Mouse (Mus musculus) left cerebral cortex, postnatal 36 days (tissue): Measurements from ENCODE around the gene Hps1. TPM values are rescaled to one million over a fixed set of nuclear protein-coding genes. Genes with fewer than 3 reads are reported as not detected.

Experiments used
- DNase-seq, 2 experiments: peaks; one replicate each; pipeline ENCODE4 v3.0.0; 2021 to 2022; ENCODE audit warnings: low spot score in 2 of 2, mixed read lengths in 1 of 2
- intact Hi-C: fragments of 180-260 bp; cut with DNase I; formaldehyde crosslinking; loops from one replicate; pipeline ENCODE4 v1.15.1; 2025
- total RNA-seq, 2 experiments: library from RNA; stranded (reverse); gene quantifications; 2 replicates each; pipeline ENCODE4 v1.2.3; 2021

The Hps1 gene
- total RNA-seq, 2 experiments from 2014 or later: 8.0 to 9.6 TPM

GRCm38 (mm10) chr19:42725056-42725972 lies 54.5 kb downstream of the Hps1 start:
- intact Hi-C loops: no loop called here
- DNase-seq: no peak

- DNase-seq: no peak
- intact Hi-C loops: no loop called here
These were observed 56.5 kb downstream of the Hps1 start for GRCm38 (mm10) chr19:42723302-42723701.

DNA sequence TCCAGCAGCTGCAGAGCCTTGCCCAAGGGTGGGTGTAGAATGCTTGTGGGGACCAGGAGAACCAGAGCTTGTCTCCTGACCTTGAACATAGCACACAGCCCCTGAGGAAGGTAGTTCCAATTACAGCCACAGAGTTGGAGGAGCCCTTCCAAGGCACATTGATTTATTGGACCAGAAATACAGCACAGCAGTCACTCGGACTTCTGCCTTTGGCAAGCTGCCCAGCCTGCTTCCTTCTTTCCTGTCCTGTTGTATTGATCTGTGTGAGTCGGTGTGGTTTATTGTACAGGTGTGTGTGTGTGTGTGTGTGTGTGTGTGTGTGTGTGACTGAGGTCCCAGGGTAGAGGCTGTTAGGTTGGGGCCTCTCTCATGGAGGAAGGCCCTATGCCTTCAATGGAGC lies 57.3 kb downstream of the Hps1 start:
- intact Hi-C loops: no loop called here

GRCm38 (mm10) chr19:42718101-42718500 lies 61.7 kb downstream of the Hps1 start:
- intact Hi-C loops: no loop called here
- no peak for DNase-seq

More for the DNA sequence above, 57.3 kb downstream of the Hps1 start:
- DNase-seq: no peak

DNA sequence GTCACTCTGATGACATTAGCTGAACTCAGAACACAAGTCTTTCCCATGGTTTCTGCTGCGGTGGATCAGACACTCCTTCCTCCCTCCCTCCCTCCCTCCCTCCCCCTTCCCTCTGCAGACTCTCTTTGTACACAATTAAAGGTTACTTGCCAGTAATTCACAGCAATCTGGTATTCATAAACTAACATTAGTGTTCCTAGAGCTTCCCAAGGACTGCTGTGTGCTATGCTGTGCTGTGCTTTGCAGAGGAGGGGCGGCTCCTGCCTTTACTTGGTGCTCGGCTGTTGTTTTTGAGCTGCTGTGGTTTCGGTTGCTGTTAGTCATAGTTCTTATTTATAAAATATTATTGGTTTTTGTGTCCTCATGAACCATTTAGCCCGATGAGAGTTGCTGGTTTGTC lies 62.1 kb downstream of the Hps1 start:
- intact Hi-C loops: no loop called here
- no peak for DNase-seq

GRCm38 (mm10) chr19:42716507-42716906 lies 63.3 kb downstream of the Hps1 start:
- intact Hi-C loops: no loop called here
- peak in 1 of 2 experiments; percentile 25 for DNase-seq

- no peak for DNase-seq
- intact Hi-C loops: no loop called here
These were observed 66.0 kb downstream of the Hps1 start for GRCm38 (mm10) chr19:42713770-42714169.

Other genes starting within 250 kb of the Hps1 start
- under 1 TPM; 0.20 to 0.36 TPM for gene Loxl4, start 167.2 kb downstream of the Hps1 start, total RNA-seq
- gene Pyroxd2, start 27.2 kb downstream of the Hps1 start, total RNA-seq: 1 to 10 TPM; 1.9 to 3.4 TPM